Mouse (Mus musculus): ENCODE data around the gene Clspn. TPM values are rescaled to one million over a fixed set of nuclear protein-coding genes. Genes with fewer than 3 reads are reported as not detected.

Clspn gene
- polyA plus RNA-seq, 2 experiments: 25.4 to 38.5 TPM

DNA sequence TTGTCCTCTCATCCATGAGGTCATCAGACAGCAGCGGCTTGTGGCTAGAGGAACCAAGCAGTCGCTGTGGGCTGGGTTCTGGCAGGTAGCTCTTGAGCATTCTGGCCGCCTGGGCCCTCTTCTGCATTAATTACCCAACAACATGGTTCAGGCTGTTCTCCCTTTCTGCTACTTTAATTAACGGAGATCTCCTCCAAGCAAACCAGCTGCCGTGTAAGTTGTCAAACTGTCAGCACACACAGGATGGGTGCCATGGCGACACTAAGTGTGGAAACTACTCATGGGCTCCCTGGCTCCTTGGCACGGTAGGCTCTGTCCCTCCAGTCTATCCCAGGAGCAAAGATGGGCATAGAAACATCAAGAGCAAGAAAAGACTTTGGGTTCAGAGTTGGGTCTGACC lies 82.6 kb downstream of the Clspn start:
- DNase-seq (ENCODE audit: low read depth in 3 of 3, low spot score in 3 of 3): no peak
- Histone ChIP-seq H3K4me2 (ENCODE audit: low read depth) (no peak overlapping the region), H3K36me3 (replicated peaks; ENCODE audit: control insufficient read depth, insufficient read depth, low read depth) (no peaks in the 10 kb centered on the region), H3K9ac (replicated peaks) (no peak overlapping the region), H3K27ac (no peak overlapping the region), H3K27me3 (ENCODE audit: control insufficient read depth, insufficient read depth, low read length) (peaks cover 3% of the 10 kb centered on the region), H3K9me3 (ENCODE audit: control insufficient read depth, low read length) (no peaks in the 10 kb centered on the region), H3K4me3 (ENCODE audit: insufficient read depth in 1 of 2, low read depth in 2 of 2, low read length in 2 of 2) (no peak overlapping the region), H3K4me1 (replicated peaks; ENCODE audit: control insufficient read depth in 2 of 2, insufficient read depth in 2 of 2, low read length in 1 of 2) (no peaks in the 10 kb centered on the region)
- TF ChIP-seq CTCF (IDR thresholded peaks at IDR 0.05; ENCODE audit: low read depth) (no peak), EP300 (IDR thresholded peaks at IDR 0.05; ENCODE audit: low read depth) (no peak)
- ATAC-seq (ENCODE audit: insufficient read depth): no peak
- 52% methylated on average over 7 of the region's 7 CpGs for whole genome bisulfite sequencing (ENCODE audit: insufficient replicate concordance)

- 32% methylated on average over 9 of the region's 9 CpGs for WGBS (ENCODE audit: insufficient replicate concordance)
- H3K27me3 ChIP-seq (ENCODE audit: control insufficient read depth, insufficient read depth, low read length): peaks cover 3% of the 10 kb centered on the region
- H3K36me3 ChIP-seq (replicated peaks; ENCODE audit: control insufficient read depth, insufficient read depth, low read depth): no peaks in the 10 kb centered on the region
- H3K4me2 ChIP-seq (ENCODE audit: low read depth): no peak overlapping the region
- TF ChIP-seq EP300 (IDR thresholded peaks at IDR 0.05; ENCODE audit: low read depth): no peak
- no peak for TF ChIP-seq CTCF (IDR thresholded peaks at IDR 0.05; ENCODE audit: low read depth)
- no peak overlapping the region for H3K9ac ChIP-seq (replicated peaks)
- DNase-seq (ENCODE audit: low read depth in 3 of 3, low spot score in 3 of 3): no peak
- no peak overlapping the region for H3K4me3 ChIP-seq (ENCODE audit: insufficient read depth in 1 of 2, low read depth in 2 of 2, low read length in 2 of 2)
- ATAC-seq (ENCODE audit: insufficient read depth): no peak
- no peaks in the 10 kb centered on the region for H3K4me1 ChIP-seq (replicated peaks; ENCODE audit: control insufficient read depth in 2 of 2, insufficient read depth in 2 of 2, low read length in 1 of 2)
- no peaks in the 10 kb centered on the region for H3K9me3 ChIP-seq (ENCODE audit: control insufficient read depth, low read length)
- no peak overlapping the region for H3K27ac ChIP-seq
Measured at GRCm38 (mm10) chr4:126641901-126642300, 85.2 kb downstream of the Clspn start.

Small RNA genes lying within 50 kb of the gene (microRNA-seq; reads per million reads assigned to microRNA genes)
- gene Mir7119: 1.7 reads per million

Other genes starting within 250 kb of the Clspn start
- 15.4 TPM in 2 replicates for gene Adprhl2, start 235.2 kb upstream of the Clspn start, polyA plus RNA-seq (2012; rRNA removed)
- 15.4 and 18.4 TPM in 2 replicates for gene Adprhl2, start 235.2 kb upstream of the Clspn start, polyA plus RNA-seq (2014; fragmentation: Nextera tagmentation; extraction: Ambion mirVana)
- gene Tekt2, start 231.2 kb upstream of the Clspn start, polyA plus RNA-seq (2012; rRNA removed): 0.45 and 0.85 TPM in 2 replicates
- 0.39 and 0.44 TPM in 2 replicates for gene Tekt2, start 231.2 kb upstream of the Clspn start, polyA plus RNA-seq (2014; fragmentation: Nextera tagmentation; extraction: Ambion mirVana)
- 0.88 and 1.1 TPM in 2 replicates for gene Ago3, start 127.4 kb upstream of the Clspn start, polyA plus RNA-seq (2012; rRNA removed)
- 4.0 and 4.3 TPM in 2 replicates for gene Ago3, start 127.4 kb upstream of the Clspn start, polyA plus RNA-seq (2014; fragmentation: Nextera tagmentation; extraction: Ambion mirVana)
- 3.0 and 3.5 TPM in 2 replicates for gene Ago1, start 88.4 kb upstream of the Clspn start, polyA plus RNA-seq (2012; rRNA removed)
- gene Ago1, start 88.4 kb upstream of the Clspn start, polyA plus RNA-seq (2014; fragmentation: Nextera tagmentation; extraction: Ambion mirVana): 1.4 and 1.6 TPM in 2 replicates
- 0.12 and 0.20 TPM in 2 replicates for gene Ago4, start 23.5 kb upstream of the Clspn start, polyA plus RNA-seq (2012; rRNA removed)
- gene Ago4, start 23.5 kb upstream of the Clspn start, polyA plus RNA-seq (2014; fragmentation: Nextera tagmentation; extraction: Ambion mirVana): 0.17 and 0.21 TPM in 2 replicates
- 0.38 and 0.48 TPM in 2 replicates for gene 5730409E04Rik, start 52.9 kb downstream of the Clspn start, polyA plus RNA-seq (2012; rRNA removed)
- gene 5730409E04Rik, start 52.9 kb downstream of the Clspn start, polyA plus RNA-seq (2014; fragmentation: Nextera tagmentation; extraction: Ambion mirVana): 0.14 and 0.27 TPM in 2 replicates
- 124 and 129 TPM in 2 replicates for gene Psmb2, start 120.7 kb downstream of the Clspn start, polyA plus RNA-seq (2012; rRNA removed)
- gene Psmb2, start 120.7 kb downstream of the Clspn start, polyA plus RNA-seq (2014; fragmentation: Nextera tagmentation; extraction: Ambion mirVana): 286 and 298 TPM in 2 replicates
- not detected in 2 replicates for gene Tfap2e, start 179.3 kb downstream of the Clspn start, polyA plus RNA-seq (2012; rRNA removed)
- gene Tfap2e, start 179.3 kb downstream of the Clspn start, polyA plus RNA-seq (2014; fragmentation: Nextera tagmentation; extraction: Ambion mirVana): not detected in 2 replicates
- gene Ncdn, start 196.5 kb downstream of the Clspn start, polyA plus RNA-seq (2012; rRNA removed): 5.5 and 5.7 TPM in 2 replicates
- 5.1 and 5.9 TPM in 2 replicates for gene Ncdn, start 196.5 kb downstream of the Clspn start, polyA plus RNA-seq (2014; fragmentation: Nextera tagmentation; extraction: Ambion mirVana)
- 4.7 and 5.9 TPM in 2 replicates for gene AU040320, start 196.6 kb downstream of the Clspn start, polyA plus RNA-seq (2012; rRNA removed)
- gene AU040320, start 196.6 kb downstream of the Clspn start, polyA plus RNA-seq (2014; fragmentation: Nextera tagmentation; extraction: Ambion mirVana): 6.0 and 7.5 TPM in 2 replicates

Measured in liver, embryonic 14.5 days (tissue).